8 mouse cellular contexts compared by ENCODE assay signal in genomic region chr19:6839615-6840474, GRCm38 (mm10). TPM values are rescaled to one million over a fixed set of nuclear protein-coding genes. Genes with fewer than 3 reads are reported as not detected.
A peak's percentile ranks its signal among the peaks of the same experiment; 100 is the strongest.
DNase-seq lines count a peak whose midpoint lies in the region; TF ChIP-seq lines count a peak whose summit lies in the region.

No protein-coding gene starts in this region.

- TF ChIP-seq CTCF in thymus, adult 2 months (IDR thresholded peaks at IDR 0.05; ENCODE audit: borderline replicate concordance, control insufficient read depth, extremely low read depth, insufficient read depth, low read length, poor library complexity), result 0 out of 2 replicates have a peak, but pooled peaks have one; percentile 6

- H3K27ac ChIP-seq in thymus, adult 2 months (ENCODE audit: control insufficient read depth, insufficient read depth, low read length), result no peak overlapping the region

- H3K4me3 ChIP-seq in thymus, adult 2 months (ENCODE audit: control insufficient read depth, insufficient read depth, low read length), result peak overlapping the region; percentile 93

- peaks cover 15% of the 10 kb centered on the region for H3K4me1 ChIP-seq in thymus, adult 2 months (replicated peaks; ENCODE audit: control insufficient read depth, insufficient read depth, low read length)

- no peaks in the 10 kb centered on the region for H3K36me3 ChIP-seq in thymus, adult 2 months (ENCODE audit: control insufficient read depth, insufficient read depth, low read length)

- TF ChIP-seq POLR2A in thymus, adult 2 months (IDR thresholded peaks at IDR 0.05; ENCODE audit: control insufficient read depth, extremely low read depth, insufficient read depth, low read length, poor library complexity), result no peak

- no peaks in the 10 kb centered on the region for H3K27me3 ChIP-seq in thymus, adult 2 months (ENCODE audit: control insufficient read depth, insufficient read depth, low read length)

- peak; percentile 36 for DNase-seq in thymus, adult 2 months
- DNase-seq in thymus, adult 18-20 months, result no peak
- DNase-seq in cerebellum, adult 18-20 months, result peak; percentile 51 to 64
- peak; percentile 42 to 56 for DNase-seq in frontal cortex, postnatal 25 days (ENCODE audit: low spot score in 2 of 2)
- DNase-seq in kidney, postnatal 14 days, result peak; percentile 50
- DNase-seq in lung, postnatal 14 days, result peak; percentile 27
- peak; percentile 81 to 82 for DNase-seq in right cerebral cortex, postnatal 10 days (ENCODE audit: low spot score in 2 of 2)
- DNase-seq in gastrocnemius, adult 8-10 months (ENCODE audit: low spot score in 2 of 2), result no peak

- 19% methylated on average over 46 of the region's 46 CpGs for WGBS in thymus, adult 2 months

RNA-seq across cellular contexts. Expression of gene Rps6ka4, which starts 0.6 kb away (rescaled TPM):
- polyA plus RNA-seq in thymus, adult 2 months (2012; rRNA removed), result 29.5 and 30.6 TPM in 2 replicates
- 10 to 100 TPM in 3 of 4 experiments, 1 to 10 TPM in 1; 9.8 to 12.1 (median 10.5) TPM for total RNA-seq in gastrocnemius, adult 8-10 months (2022)

RNA-seq across cellular contexts. Expression of gene Ccdc88b, which starts 18.2 kb away (rescaled TPM):
- polyA plus RNA-seq in thymus, adult 2 months (2012; rRNA removed), result 225 and 234 TPM in 2 replicates
- under 1 TPM; 0.29 to 0.70 (median 0.46) TPM for total RNA-seq in gastrocnemius, adult 8-10 months (2022)

Comparison
In these comparisons a context has a peak if more than half of its experiments do, and no peak if none do; other contexts are left out.
1. DNase-seq: peak in thymus, adult 2 months (single experiment), cerebellum, adult 18-20 months (2 of 2), frontal cortex, postnatal 25 days (2 of 2), kidney, postnatal 14 days (single experiment), lung, postnatal 14 days (single experiment) and right cerebral cortex, postnatal 10 days (2 of 2); none in thymus, adult 18-20 months (0 of 2) and gastrocnemius, adult 8-10 months (0 of 2).